Mouse (Mus musculus) lung, postnatal 0 days (tissue): ENCODE measurements at regions not wholly inside any gene's neighbourhood (a gene's known extent, or its start where the extent isn't known, plus 50 kb on each side); places are given as distances from the start of the nearest gene placed in this dataset.

ENCODE experiments used
- CTCF ChIP-seq: IDR thresholded peaks from 2 replicates; pipeline ENCODE4 v1.5.1; 2016; ENCODE audit warnings: antibody characterized with exemption, mild to moderate bottlenecking
- EP300 ChIP-seq: IDR thresholded peaks from 2 replicates; pipeline ENCODE4 v1.6.1; 2016; ENCODE audit warnings: antibody characterized with exemption, mild to moderate bottlenecking, control low read depth

GRCm38 (mm10) chr12:59809224-59809623 lies 589.7 kb upstream of the Fbxo33 start:
- TF ChIP-seq CTCF (no peak), EP300 (no peak)
